Mouse (Mus musculus) cerebellum, adult (tissue): ENCODE measurements at regions not wholly inside any gene's neighbourhood (a gene's known extent, or its start where the extent isn't known, plus 50 kb on each side); places are given as distances from the start of the nearest gene placed in this dataset.

Experiments
- ATAC-seq: cut with Nextera tagmentation; 2 replicates; pipeline ENCODE4 v1.9.2; 2017; ENCODE audit warnings: mild to moderate bottlenecking, moderate library complexity, mixed read lengths; ENCODE audit not compliant: insufficient number of reproducible peaks, low FRiP score, low TSS enrichment

DNA sequence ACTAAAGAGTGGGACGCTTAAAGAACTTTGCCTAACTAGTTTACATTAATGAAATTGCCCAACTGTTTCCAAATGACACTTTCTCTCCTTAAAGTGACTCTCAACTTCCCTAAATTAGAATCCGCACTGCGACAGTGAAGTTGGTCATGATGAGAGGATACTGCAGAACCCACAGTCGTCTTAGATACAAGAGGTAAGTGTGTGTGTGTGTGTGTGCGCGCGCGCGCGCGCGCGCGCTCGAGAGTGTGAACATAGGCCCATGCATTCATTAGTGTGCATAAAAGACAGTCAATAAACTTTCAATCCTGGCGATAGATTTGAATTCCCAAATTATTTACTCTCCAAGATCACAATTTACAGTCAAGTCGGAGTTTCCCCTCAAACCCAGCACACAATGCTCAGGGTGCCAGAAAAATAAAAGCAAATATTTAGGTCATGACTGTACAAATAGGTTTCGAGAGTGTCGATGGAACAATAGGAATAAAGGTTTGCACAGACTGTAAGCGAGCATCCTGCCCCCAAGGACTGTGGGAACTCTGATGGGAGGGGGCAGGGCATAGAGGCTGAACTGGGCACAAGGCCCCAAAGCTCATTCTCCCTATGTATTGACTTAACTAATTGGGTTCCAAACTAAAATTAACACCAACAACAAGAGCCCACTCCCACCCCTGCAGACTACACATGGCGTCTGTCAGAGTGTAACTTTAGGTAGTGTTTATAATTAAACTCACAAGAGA, 282.2 kb upstream of the Irx2 start:
- ATAC-seq = no peak

DNA sequence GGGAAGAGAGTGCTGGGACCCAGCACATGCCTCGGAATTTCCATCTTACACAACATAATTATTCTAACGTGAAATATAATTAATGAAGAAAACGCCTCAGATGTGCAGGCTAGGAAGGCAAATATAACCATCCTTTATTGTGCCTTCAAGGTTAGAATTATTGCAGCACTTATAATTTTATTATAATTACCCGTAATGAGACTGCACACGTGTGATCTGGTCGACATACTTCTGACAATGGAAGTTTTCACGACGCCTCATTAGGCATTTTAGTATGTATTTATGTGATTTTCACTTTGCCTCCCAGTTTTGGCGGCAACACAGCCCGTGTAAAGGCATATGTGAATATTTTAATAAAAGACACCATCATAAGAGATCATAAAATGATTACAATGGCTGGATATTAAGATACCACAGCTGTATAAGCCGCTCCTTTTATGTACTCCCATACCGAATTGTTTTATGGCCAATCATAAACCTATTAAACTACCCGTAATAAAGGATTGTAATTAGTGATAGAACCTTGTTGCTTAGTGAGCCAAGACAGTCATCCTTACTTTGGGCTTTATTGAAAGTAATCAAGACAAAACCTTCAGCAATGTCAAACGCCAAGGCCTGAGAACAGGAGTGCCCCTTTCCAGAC, 281.6 kb upstream of the Irx2 start:
- no peak for ATAC-seq

DNA sequence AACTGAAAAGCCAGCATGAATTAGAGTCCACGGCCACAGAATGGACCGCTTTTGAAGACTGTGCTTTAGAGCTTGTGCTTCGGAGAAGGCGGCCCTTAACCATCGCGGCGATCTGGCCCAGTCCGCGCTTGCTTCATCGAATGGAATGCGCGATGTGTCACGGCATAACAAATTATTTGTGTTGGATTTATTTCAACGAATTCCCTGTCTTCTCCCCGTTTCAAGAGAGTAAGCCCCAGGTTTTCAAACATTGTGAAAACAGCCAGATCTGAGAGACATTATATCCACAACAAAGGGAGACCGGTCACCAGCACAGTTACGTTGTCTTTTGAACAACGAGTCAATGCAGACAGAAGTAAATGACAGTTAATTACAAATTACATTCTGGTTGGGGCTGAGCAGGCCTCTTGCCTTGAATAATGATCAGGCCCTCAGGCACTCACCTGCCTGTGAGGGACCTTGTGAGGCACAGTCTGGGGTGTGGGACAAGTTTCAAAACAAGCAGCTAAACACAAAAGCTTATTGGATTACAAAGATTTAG, 275.9 kb upstream of the Irx2 start:
- ATAC-seq = no peak

DNA sequence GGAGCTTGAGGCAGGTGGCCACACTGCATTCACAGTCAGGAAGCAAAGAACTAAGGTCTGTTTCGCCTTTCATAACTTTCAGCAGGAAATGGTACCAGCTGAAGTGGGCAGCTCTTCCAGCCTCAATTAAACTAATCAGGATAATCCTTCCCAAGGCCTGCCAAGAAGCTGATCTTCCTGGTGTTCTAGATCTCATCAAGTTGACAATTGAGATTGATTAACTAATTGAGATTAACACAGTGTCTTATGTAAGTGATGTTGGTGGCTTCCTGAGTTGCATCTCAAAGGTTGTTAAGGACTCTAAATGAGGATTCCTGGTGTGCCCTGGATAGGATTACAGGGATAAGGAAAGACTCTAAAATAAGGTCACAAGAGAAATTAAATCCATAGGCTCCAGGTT, 273.3 kb upstream of the Irx2 start:
- no peak for ATAC-seq

DNA sequence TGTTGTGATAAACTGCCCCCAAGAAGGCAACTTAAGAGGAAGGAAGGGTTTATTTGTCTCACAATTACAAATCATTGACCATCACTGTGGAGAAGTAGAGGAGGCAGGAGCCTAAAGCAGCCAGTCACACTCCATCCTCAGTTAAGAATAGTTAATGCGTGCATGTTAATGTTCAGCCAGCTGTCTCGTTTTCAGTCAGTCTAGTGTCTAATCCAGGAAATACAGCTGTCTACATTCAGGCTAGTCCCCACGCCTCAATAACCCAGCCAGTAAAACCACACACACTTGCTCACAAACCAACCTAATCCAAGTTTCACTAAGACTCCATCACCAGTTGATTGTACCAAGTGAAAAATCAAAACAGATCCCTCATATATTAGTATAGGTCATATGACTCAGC, 272.8 kb upstream of the Irx2 start:
- no peak for ATAC-seq

DNA sequence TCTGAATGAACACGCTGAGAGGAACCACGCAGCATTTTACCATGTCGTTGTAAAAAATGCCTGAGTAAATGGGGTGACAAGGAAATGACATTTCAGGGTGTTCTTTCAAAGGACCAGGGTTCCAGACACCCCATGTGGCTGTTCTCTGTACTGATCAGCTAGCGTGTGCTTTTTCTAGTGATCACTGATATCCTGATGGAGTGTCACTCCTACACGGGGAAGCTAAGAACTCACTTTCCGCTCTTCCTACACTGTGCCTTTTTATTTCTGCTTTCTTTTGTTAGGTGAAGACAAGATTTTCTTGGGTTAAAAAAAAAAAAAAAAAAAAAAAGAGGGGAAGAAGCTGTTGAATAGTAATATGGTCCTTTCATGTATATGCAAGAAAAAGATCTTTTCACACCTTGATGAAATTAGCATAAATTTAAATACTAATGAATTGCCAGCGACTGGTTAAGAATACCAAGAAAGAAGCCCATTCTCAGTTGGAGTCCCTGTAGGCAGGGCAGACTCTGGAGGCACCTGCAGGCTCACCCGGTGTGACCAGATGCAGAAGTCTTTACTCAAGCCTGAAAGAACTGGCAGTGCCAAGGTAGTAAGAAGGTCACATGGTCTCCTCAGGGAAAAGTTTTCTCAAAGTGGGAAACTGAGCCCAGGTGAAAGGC, 270.2 kb upstream of the Irx2 start:
- no peak for ATAC-seq

DNA sequence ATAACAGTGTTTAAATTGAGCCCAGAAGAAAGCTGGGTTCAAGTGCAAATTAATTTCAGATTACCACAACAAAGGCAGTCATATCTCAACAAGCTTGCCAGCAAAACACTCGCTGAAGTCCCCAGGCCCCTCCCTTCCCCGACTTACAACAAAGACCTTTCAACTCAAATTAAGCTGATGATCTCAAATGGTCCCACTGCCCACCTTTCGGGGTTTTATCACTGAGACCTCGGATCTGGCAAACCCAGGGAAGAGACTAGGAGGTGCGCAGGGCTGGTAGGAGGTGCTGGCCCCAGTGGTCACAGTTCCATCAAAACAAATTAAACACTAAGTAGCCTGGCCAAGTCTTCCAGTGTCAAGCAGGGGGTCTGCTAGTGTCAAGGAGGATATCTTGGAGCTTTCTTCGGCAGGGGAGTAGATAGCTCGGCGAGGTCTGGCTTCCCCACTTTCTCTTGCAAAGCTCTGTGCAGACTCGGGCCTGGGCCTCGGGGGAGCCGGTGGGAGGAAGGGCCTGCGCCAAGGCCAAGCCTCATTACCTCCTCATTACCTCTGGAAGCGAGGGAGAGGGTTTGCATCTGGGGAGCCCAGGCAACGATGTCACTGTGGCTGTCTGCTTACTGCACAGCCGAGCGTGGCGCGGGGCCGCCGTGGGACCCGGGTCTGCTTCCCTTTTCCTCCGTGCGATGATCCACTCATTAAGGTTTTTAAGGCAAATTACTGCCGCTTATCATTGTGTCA, 262.9 kb upstream of the Irx2 start:
- ATAC-seq = no peak

DNA sequence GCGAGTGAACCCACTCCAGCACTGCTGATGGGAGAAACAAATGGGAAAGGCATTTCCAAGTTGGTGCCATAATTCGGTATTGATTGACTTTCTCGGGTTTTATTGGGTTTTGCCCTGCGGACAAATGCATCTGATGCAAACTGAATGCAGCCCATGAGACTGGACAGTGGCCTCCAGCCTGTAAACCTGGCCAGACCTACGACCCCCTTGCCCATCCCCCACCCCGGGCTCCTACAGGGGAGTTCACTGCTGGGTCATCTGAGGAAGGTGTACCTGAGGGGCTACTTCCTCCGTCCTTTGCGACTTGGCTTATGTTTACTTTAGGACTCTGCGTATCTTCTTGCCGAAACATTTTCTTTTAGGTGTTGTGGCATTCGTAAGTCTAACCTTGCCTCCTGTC, 262.3 kb upstream of the Irx2 start:
- ATAC-seq = no peak

DNA sequence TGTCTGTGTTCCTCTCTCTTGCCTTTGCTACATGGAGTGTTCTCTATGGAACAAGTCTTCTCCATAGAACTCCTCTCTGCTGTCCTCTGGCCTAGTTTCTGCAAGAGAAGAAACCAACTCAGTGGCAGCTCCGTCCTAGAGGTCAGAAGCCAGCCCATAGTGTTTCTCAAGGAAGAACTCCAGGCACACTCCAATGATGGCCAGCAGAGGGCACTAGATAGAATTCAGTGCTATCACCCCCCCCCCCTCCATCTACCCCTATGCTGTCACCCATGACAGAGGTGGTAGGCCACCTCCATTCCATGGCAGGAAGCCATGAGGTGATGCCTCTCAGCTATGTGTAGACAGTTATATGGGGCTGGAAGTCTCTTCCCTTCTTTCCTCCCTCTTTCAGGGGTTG, 258.5 kb upstream of the Irx2 start:
- no peak for ATAC-seq

DNA sequence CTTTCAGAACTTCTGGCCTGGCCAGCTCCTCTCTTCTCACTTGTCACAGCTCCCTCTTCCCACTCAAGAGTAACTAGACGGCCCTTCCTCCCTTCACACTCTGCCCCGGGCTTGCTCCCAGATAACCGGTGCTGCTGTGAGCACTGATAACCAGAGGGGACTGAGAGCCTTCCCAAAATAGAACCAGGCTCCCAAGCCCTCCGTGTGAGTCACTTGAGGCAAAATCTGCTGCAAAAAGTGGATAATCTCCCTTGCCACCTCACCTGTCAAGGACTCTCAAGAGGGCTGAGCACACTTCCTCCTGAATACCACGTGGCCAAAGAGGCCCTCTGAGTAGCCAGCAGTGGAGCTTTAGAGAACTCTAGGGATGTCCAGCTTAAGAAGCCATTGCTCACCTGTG, 257.6 kb upstream of the Irx2 start:
- no peak for ATAC-seq

DNA sequence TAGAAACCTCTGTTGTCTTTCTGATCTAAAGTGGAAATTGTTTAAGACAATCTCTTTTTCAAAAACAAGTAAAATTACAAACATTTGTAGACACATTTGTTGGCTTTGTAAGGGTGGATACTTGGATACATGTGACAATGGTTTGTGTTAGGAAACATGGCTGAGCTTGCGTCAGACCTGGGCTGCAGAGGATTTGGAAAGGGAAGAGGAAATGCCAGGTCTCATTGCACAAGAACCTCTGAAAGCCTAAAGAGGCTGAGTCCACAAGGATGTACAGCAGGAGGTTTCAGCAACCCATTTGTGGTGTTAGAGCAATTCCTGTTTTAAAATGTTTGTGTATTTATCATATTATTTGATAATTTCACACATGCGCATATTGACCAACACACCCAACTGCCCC, 235.3 kb upstream of the Irx2 start:
- no peak for ATAC-seq

DNA sequence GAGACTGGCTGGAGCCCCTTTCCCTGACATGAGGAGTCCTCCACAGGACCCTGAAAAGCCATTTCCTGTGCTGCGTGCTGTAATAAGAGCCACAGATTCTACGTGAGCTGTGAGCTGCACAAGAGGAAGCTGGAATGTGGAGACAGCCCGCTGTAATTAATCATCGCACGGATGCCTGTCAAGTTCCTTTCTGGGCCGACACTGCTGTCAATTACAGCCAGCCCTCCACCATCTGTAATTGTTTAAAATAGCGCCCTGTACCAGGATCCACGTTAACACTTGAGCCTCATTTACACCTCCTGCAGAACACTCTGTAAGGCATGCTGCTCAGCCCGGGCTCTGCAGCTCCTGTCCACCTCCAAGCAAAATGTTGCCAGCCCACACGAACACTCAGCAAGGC, 227.9 kb upstream of the Irx2 start:
- no peak for ATAC-seq

DNA sequence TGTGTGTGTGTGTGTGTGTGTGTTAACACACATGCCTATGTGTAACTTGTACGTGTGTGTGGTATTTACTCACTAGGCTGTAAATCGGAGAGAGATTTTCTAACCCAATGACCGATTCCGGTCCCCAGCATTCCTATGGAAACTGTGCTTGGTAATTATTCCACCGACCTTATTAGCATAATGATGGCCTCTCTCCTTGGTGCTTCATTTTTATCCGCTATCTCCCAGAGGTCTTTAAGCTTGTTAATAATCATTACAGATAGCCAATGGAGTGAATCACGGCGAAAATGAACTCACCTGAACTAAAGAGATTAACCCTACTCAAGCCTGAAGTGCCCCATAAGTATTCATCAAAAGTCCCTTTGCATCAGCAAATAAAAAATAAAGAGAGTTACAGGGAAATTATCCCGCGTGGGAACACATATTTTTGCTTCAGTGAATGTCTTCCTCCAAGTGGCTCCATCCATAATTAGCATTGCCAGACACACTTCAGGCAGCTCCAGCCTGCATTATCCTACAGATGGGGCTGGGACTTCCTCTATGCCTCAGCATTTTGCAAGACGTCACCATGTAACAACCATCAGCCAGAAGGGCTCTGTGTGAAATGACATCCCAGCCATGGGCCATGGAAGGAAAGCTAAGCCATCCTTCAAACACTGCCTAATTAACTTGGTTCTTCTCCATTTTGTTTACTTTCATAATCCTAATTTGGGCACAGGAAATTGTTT, 219.2 kb upstream of the Irx2 start:
- no peak for ATAC-seq

DNA sequence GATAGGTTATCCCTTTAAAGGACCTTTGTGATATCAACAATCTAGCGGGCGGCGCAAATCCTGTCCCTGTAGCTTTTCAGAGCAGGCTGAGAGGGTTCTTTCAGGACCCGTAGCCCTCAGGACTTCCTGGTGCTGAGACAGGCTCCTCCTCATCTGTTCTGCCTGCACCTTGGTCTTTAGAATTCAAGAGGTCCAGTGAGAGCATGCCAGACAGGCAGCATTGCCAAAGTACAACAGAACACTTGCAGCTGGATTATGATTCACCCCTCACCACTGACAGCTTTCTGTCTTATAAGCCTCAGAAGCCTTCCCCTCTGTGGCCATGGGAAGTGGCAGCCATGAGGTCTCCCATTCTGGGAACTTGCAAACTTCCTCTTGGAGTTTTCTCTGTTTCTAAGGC, 216.0 kb upstream of the Irx2 start:
- ATAC-seq = no peak

DNA sequence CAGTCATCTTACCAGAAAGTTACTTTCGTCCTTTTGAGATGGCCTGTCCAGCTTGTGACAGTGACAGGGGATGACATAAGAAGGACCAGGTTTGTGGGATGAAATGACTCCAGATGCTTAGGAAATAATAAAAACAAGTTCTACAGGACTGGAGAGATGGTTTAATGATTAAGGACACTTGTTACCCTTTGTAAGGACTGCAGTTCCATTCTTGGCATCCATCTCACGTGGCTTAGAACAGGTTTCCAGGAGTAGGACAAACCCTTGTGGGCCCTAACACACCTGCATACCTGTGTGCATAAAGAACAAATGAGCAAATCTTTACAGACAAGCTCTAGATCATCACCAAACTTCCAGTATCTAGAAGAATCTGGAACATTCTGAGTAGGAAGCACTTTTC, 211.6 kb upstream of the Irx2 start:
- ATAC-seq = no peak

DNA sequence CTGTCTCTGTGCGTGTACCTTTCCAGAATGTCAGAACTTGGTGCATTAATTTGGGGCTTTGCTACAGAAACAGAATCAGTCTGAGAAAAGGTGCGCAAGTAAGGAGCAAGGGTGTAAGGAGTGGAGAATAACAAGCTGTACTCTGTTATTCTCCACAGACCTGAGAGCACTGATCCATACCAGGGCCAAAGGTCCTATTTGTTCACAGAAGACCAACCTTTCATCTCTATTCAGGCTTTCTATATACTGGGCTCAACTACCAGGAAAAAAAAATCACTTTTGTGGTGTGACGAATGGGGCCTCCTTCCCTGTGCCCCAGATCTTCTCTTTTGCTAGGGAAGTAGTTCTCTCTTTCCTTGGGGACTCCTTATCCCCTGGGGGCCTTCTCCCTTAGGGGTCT, 210.8 kb upstream of the Irx2 start:
- ATAC-seq = no peak

DNA sequence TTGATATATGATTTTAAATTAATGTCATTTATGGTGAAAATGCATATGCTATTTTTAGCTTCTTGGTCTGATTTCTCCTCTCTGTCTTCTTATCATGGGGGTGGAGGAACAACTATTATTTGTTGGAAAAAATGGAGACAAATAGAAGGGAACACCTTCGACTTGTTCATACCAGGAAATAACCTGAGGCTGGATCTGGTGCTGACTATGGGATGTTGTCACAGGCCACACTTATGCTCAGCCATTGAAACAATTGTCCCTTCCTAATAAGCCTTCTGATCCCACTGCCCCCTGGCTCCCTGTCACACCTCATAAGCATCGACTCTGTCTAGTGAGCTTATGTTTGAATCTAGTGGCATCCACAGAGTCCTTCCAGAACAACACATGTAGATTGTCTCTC, 210.3 kb upstream of the Irx2 start:
- ATAC-seq = no peak

DNA sequence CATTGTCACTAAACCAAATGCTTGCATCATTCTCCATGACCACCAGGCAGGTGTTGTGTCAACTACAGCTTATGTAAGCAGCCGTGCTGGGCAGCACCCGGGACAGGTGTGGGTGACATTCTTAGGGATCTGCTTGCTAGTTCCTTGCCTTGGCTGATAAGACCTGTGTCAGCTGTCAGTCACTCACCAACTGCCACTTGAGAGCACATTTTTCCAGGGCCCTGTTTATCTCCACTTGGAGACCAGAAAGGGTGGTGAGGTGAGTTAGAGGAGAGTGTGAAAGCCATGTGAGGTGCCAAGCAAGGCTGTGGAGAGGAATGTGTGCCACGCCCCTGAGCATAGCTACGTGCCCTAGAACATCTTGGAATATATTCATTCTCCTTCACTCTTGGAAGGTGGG, 209.1 kb upstream of the Irx2 start:
- ATAC-seq = no peak

DNA sequence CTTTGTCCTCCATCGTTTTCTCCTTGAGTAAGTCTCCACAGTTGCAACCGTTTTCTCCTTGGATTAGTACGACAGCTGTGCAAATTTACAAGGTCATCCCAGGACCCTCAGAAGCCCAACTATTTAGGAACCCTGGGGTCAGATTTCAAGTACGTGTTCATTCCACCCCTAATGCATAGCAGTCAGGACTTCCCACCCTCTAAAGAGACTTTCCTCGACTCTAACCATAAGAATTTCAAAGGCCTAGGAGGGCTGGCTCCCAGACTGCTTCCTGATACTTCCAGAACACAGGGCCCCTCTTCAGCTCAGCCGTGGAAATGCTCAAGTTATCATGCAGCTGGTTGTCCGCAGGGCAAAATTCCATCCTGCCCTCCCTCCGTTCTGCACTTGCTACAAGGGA, 202.7 kb upstream of the Irx2 start:
- ATAC-seq = no peak

DNA sequence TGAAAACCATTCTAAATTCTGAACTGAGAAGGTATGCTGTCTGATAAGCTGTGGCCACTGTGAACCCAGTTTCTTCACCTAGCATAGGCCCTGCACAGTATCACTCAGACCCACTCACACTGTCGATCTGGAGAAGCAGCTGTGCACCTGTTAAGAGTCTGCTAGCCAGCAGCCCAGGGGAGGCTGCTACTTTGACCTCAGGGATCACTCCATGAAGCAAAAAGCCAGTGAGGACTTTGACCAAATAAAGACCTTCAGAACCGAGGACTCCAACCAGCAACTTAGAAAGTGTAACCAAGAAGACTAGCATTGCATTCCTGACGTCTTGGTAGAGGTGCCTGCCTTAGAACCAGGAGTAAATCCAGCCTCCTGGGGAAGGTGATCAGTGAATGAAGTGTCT, 183.3 kb upstream of the Irx2 start:
- ATAC-seq = no peak
